Comparison of ENCODE assay signal across 9 mouse cellular contexts in genomic region chr3:27899012-27899726, GRCm38 (mm10). TPM values are rescaled to one million over a fixed set of nuclear protein-coding genes. Genes with fewer than 3 reads are reported as not detected.
DNase-seq lines count a peak whose midpoint lies in the region; ATAC-seq and TF ChIP-seq lines count a peak whose summit lies in the region.
"Had no signal": no experiment of that assay in that cellular context is flagged by ENCODE, and none has a peak within 500 bp of the region (broad histone marks: within the 10 kb centered on the region; RNA-seq: fewer than 3 reads in every experiment).

No protein-coding gene starts in this region.

- WGBS in heart, embryonic 11.5 days (ENCODE audit: insufficient replicate concordance): 51% methylated on average over 13 of the region's 13 CpGs
- WGBS in lung, embryonic 14.5 days: 37% methylated on average over 13 of the region's 13 CpGs
- WGBS in thymus, adult 2 months: 52% methylated on average over 13 of the region's 13 CpGs

- H3K27ac ChIP-seq in heart, embryonic 11.5 days (ENCODE audit: low read depth, low read length): peak overlapping the region; percentile 79
- H3K27ac ChIP-seq in lung, embryonic 14.5 days (ENCODE audit: low read depth): no peak overlapping the region
- H3K27ac ChIP-seq in thymus, adult 2 months (ENCODE audit: control insufficient read depth, insufficient read depth, low read length): no peak overlapping the region

- peak; percentile 13 to 37 for DNase-seq in cerebellum, postnatal 14 days
- DNase-seq in cerebellum, postnatal 4 days (ENCODE audit: low spot score in 2 of 2): no peak
- peak; percentile 29 for DNase-seq in NIH3T3 (ENCODE audit: low read depth)
- DNase-seq in lung, embryonic 14.5 days: peak; percentile 24
- no peak for DNase-seq in thymus, adult 2 months
- DNase-seq in cerebellum, adult 8-10 months: no peak
- no peak for DNase-seq in right cerebral cortex, postnatal 10 days (ENCODE audit: low spot score in 2 of 2)
- DNase-seq: right cerebral cortex, adult 18-20 months had no signal

- peaks cover 7% of the 10 kb centered on the region; the same call in 1 of the 2 replicates for H3K4me1 ChIP-seq in heart, embryonic 11.5 days (ENCODE audit: control insufficient read depth, insufficient read depth, low read length)
- peaks cover 8% of the 10 kb centered on the region for H3K4me1 ChIP-seq in lung, embryonic 14.5 days (ENCODE audit: insufficient read depth)
- no peaks in the 10 kb centered on the region for H3K4me1 ChIP-seq in thymus, adult 2 months (replicated peaks; ENCODE audit: control insufficient read depth, insufficient read depth, low read length)

- H3K9ac ChIP-seq in heart, embryonic 11.5 days (ENCODE audit: low read depth, low read length): no peak overlapping the region
- no peak overlapping the region for H3K9ac ChIP-seq in lung, embryonic 14.5 days

- no peak overlapping the region for H3K4me3 ChIP-seq in heart, embryonic 11.5 days (ENCODE audit: low read depth, low read length)
- no peak overlapping the region for H3K4me3 ChIP-seq in lung, embryonic 14.5 days (ENCODE audit: low read depth, low read length)
- no peak overlapping the region for H3K4me3 ChIP-seq in thymus, adult 2 months (ENCODE audit: control insufficient read depth, insufficient read depth, low read length)

- H3K27me3 ChIP-seq in heart, embryonic 11.5 days (ENCODE audit: control insufficient read depth, insufficient read depth, low read length): no peaks in the 10 kb centered on the region
- no peaks in the 10 kb centered on the region for H3K27me3 ChIP-seq in lung, embryonic 14.5 days (ENCODE audit: insufficient read depth, low read length)
- no peaks in the 10 kb centered on the region for H3K27me3 ChIP-seq in thymus, adult 2 months (ENCODE audit: control insufficient read depth, insufficient read depth, low read length)

- no peaks in the 10 kb centered on the region for H3K9me3 ChIP-seq in heart, embryonic 11.5 days (replicated peaks; ENCODE audit: control insufficient read depth, low read length)
- no peaks in the 10 kb centered on the region for H3K9me3 ChIP-seq in lung, embryonic 14.5 days (ENCODE audit: low read depth, low read length)

- no peak for ATAC-seq in heart, embryonic 11.5 days (replicated peaks; ENCODE audit: insufficient number of reproducible peaks, low FRiP score, low TSS enrichment)
- ATAC-seq in lung, embryonic 14.5 days (ENCODE audit: insufficient read depth): no peak

- no peaks in the 10 kb centered on the region for H3K36me3 ChIP-seq in heart, embryonic 11.5 days (ENCODE audit: control insufficient read depth, insufficient read depth, low read length)
- H3K36me3 ChIP-seq in lung, embryonic 14.5 days (ENCODE audit: insufficient read depth): no peaks in the 10 kb centered on the region
- H3K36me3 ChIP-seq in thymus, adult 2 months (ENCODE audit: control insufficient read depth, insufficient read depth, low read length): no peaks in the 10 kb centered on the region

- no peak for TF ChIP-seq CTCF in lung, embryonic 14.5 days (IDR thresholded peaks at IDR 0.05; ENCODE audit: low read depth)
- no peak for TF ChIP-seq CTCF in thymus, adult 2 months (IDR thresholded peaks at IDR 0.05; ENCODE audit: borderline replicate concordance, control insufficient read depth, extremely low read depth, insufficient read depth, low read length, poor library complexity)

- no peak for TF ChIP-seq POLR2A in thymus, adult 2 months (IDR thresholded peaks at IDR 0.05; ENCODE audit: control insufficient read depth, extremely low read depth, insufficient read depth, low read length, poor library complexity)

- no peak overlapping the region for H3K4me2 ChIP-seq in heart, embryonic 11.5 days
- no peak overlapping the region for H3K4me2 ChIP-seq in lung, embryonic 14.5 days

RNA-seq across cellular contexts. Expression of gene Tmem212, which starts 3.0 kb away (rescaled TPM):
- not detected in 2 replicates for polyA plus RNA-seq in heart, embryonic 11.5 days (2014; fragmentation: Nextera tagmentation; extraction: Ambion mirVana)
- polyA plus RNA-seq in lung, embryonic 14.5 days (2014; fragmentation: Nextera tagmentation; extraction: Ambion mirVana): not detected in 2 replicates
- polyA plus RNA-seq in thymus, adult 2 months (2012; rRNA removed): 1.5 and 1.8 TPM in 2 replicates

RNA-seq across cellular contexts. Expression of gene Pld1, which starts 39.3 kb away (rescaled TPM):
- 5.9 TPM in 2 replicates for polyA plus RNA-seq in heart, embryonic 11.5 days (2014; fragmentation: Nextera tagmentation; extraction: Ambion mirVana)
- 6.4 and 7.5 TPM in 2 replicates for polyA plus RNA-seq in lung, embryonic 14.5 days (2014; fragmentation: Nextera tagmentation; extraction: Ambion mirVana)
- polyA plus RNA-seq in thymus, adult 2 months (2012; rRNA removed): 2.4 and 3.2 TPM in 2 replicates

Comparison
In these comparisons a context has a peak if more than half of its experiments do, and no peak if none do; other contexts are left out.
1. DNase-seq: peak in cerebellum, postnatal 14 days (2 of 2), NIH3T3 (single experiment) and lung, embryonic 14.5 days (single experiment); none in cerebellum, postnatal 4 days (0 of 2), thymus, adult 2 months (single experiment), cerebellum, adult 8-10 months (single experiment) and right cerebral cortex, postnatal 10 days (0 of 2).